Mouse (Mus musculus) kidney, adult 2 months (tissue): ENCODE results near the gene Cnn1. TPM values are rescaled to one million over a fixed set of nuclear protein-coding genes. Genes with fewer than 3 reads are reported as not detected.

Source experiments
- DNase-seq: peaks from one replicate; pipeline ENCODE4 v3.0.0; 2021
- H3K27ac ChIP-seq: fragments of 200-500 bp; 2 replicates; pipeline ENCODE4 v1.5.1; 2012; ENCODE audit warnings: low read depth, low read length, control low read depth, inconsistent platforms; ENCODE audit not compliant: insufficient read depth
- H3K27me3 ChIP-seq: fragments of 200-500 bp; replicated peaks from 2 replicates; pipeline ENCODE4 v1.6.1; 2012; ENCODE audit warnings: mild to moderate bottlenecking, moderate library complexity, low read length, inconsistent platforms; ENCODE audit not compliant: control insufficient read depth, insufficient read depth
- H3K36me3 ChIP-seq: fragments of 200-500 bp; 2 replicates; pipeline ENCODE4 v1.6.1; 2012; ENCODE audit warnings: mild to moderate bottlenecking, moderate library complexity, low read length, inconsistent platforms; ENCODE audit not compliant: control insufficient read depth, insufficient read depth
- H3K4me1 ChIP-seq: fragments of 200-500 bp; 2 replicates; pipeline ENCODE4 v1.6.1; 2011; ENCODE audit warnings: low read length; ENCODE audit not compliant: control insufficient read depth, insufficient read depth
- H3K4me3 ChIP-seq: fragments of 200-500 bp; 2 replicates; pipeline ENCODE4 v1.5.1; 2011; ENCODE audit warnings: mild to moderate bottlenecking, low read depth, low read length, control low read depth; ENCODE audit not compliant: insufficient read depth
- CTCF ChIP-seq: fragments of 200-500 bp; conservative IDR thresholded peaks from 2 replicates; pipeline ENCODE4 v1.5.1; 2011; ENCODE audit warnings: low read depth, mild to moderate bottlenecking, control low read depth, low read length, moderate library complexity, mixed read lengths; ENCODE audit not compliant: insufficient read depth, insufficient read length
- POLR2A ChIP-seq: fragments of 200-500 bp; IDR thresholded peaks from one replicate; pipeline ENCODE4 v1.6.1; 2011; ENCODE audit warnings: low read depth, low read length, control low read depth
- WGBS: fragments of 180-500 bp; shearing (Covaris S2); methylation state at CpG from one replicate; pipeline ENCODE4 v1.1.7; 2018; 5-methylcytosine and 5-hydroxymethylcytosine counted together
- polyA plus RNA-seq: library from polyadenylated mRNA; depleted of rRNA; stranded (reverse); fragments of >200 nt; gene quantifications from 2 replicates; pipeline ENCODE4 v1.2.3, GENCODE M21; 2012

The Cnn1 gene
- polyA plus RNA-seq, 1 experiment = 2.8 TPM

GRCm38 (mm10) chr9:22132220-22132619, 33.2 kb downstream of the Cnn1 start:
- 71% methylated on average over 11 of the region's 11 CpGs for WGBS
- peak overlapping the region; percentile 47; the same call in 1 of the 2 replicates for H3K4me3 ChIP-seq
- H3K27me3 ChIP-seq = no peaks in the 10 kb centered on the region
- no peaks in the 10 kb centered on the region for H3K36me3 ChIP-seq
- H3K27ac ChIP-seq = no peak overlapping the region
- no peak for TF ChIP-seq CTCF
- TF ChIP-seq POLR2A = no peak
- H3K4me1 ChIP-seq = peaks cover 6% of the 10 kb centered on the region; the same call in 1 of the 2 replicates
- DNase-seq = no peak

- Histone ChIP-seq H3K36me3 (no peaks in the 10 kb centered on the region), H3K27me3 (no peaks in the 10 kb centered on the region), H3K4me3 (no peak overlapping the region), H3K27ac (no peak overlapping the region), H3K4me1 (peaks cover 6% of the 10 kb centered on the region; the same call in 1 of the 2 replicates)
- WGBS = 81% methylated on average over 7 of the region's 7 CpGs
- TF ChIP-seq CTCF (no peak), POLR2A (no peak)
- no peak for DNase-seq
Measured at GRCm38 (mm10) chr9:22134246-22134890, 35.4 kb downstream of the Cnn1 start.

DNA sequence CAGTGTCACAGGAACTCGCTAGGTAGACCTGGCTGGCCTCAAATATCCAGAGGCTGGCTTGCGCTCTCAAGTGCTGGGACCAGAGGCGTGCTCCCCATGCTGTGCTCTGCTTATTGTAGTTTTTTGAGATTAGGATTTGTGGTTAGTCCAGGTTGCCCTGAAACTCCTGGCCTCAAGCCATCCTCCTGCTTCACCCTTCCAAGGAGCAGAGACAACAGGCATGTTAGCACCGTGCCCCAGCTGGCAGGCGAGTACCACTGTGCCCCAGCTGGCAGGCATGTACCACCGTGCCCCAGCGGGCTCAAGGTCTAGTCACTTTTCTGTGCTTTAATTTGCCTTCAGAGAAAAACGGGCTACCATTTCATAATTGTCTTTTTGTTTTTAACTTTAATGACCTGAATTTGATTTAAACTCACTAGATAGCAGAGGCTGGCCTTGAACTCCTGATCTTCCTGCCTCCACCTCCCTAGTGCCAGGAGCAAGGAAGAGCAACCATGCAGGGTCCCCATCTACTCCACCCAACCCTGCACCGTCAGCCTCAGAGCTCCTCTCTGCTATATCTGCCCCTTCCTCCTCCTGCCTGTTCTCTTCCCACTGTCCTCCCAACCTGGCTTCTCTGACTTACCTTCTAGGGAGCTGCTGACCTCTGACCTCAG, 36.1 kb downstream of the Cnn1 start:
- Histone ChIP-seq H3K27ac (no peak overlapping the region), H3K4me3 (no peak overlapping the region), H3K4me1 (peaks cover 6% of the 10 kb centered on the region; the same call in 1 of the 2 replicates), H3K27me3 (no peaks in the 10 kb centered on the region), H3K36me3 (no peaks in the 10 kb centered on the region)
- WGBS = 85% methylated on average over 9 of the region's 9 CpGs
- DNase-seq = no peak
- no peak for TF ChIP-seq POLR2A
- TF ChIP-seq CTCF = no peak

- WGBS = 83% methylated on average over 7 of the region's 7 CpGs
- H3K4me3 ChIP-seq = no peak within 1 kb of the TSS
- TF ChIP-seq POLR2A (no peak), CTCF (no peak)
- peaks cover 6% of the 10 kb centered on the region; the same call in 1 of the 2 replicates for H3K4me1 ChIP-seq
- no peak for DNase-seq
- no peaks in the 10 kb centered on the region for H3K36me3 ChIP-seq
- H3K27me3 ChIP-seq = no peaks in the 10 kb centered on the region
- H3K27ac ChIP-seq = no peak within 1 kb of the TSS
Measured at GRCm38 (mm10) chr9:22135644-22136390, 36.8 kb downstream of the Cnn1 start, which contains the start of gene Acp5. Gene Acp5 (minus strand): TSS chr9:22135711.

- 44% methylated on average over 23 of the region's 23 CpGs for WGBS
- Histone ChIP-seq H3K4me3 (no peak overlapping the region), H3K27ac (no peak overlapping the region), H3K27me3 (no peaks in the 10 kb centered on the region), H3K4me1 (no peaks in the 10 kb centered on the region), H3K36me3 (no peaks in the 10 kb centered on the region)
- DNase-seq = no peak
- TF ChIP-seq POLR2A (no peak), CTCF (no peak)
Measured at GRCm38 (mm10) chr9:22136765-22137547, 37.9 kb downstream of the Cnn1 start.

DNA sequence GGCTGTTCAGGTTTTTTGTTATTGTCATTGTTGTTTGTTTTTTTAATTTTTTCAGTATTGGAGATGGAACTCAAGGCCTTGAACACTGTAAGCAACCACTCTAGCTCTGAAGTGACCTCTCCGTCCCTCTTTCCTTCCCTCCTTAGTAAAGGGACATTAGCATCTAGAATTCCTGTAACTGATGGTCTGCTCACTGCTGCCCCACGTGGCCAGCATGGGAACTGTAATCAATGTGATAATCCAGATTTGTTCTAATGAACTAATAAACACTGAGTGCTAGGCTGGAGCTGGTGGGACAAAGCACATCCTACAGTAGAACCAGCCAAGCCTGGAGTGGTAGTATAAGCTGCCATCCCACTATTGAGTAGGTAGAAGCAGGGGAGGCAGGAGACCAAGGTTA, 39.5 kb downstream of the Cnn1 start:
- no peak for DNase-seq
- no peak overlapping the region for H3K4me3 ChIP-seq
- no peak for TF ChIP-seq POLR2A
- peak; percentile 90 for TF ChIP-seq CTCF
- H3K27me3 ChIP-seq = no peaks in the 10 kb centered on the region
- no peaks in the 10 kb centered on the region for H3K4me1 ChIP-seq
- WGBS = 14% methylated on average over 2 of the region's 2 CpGs
- H3K27ac ChIP-seq = no peak overlapping the region
- no peaks in the 10 kb centered on the region for H3K36me3 ChIP-seq
